Mouse (Mus musculus) liver, embryonic 12.5 days (tissue): Measurements from ENCODE around the gene Hspa1b. TPM values are rescaled to one million over a fixed set of nuclear protein-coding genes. Genes with fewer than 3 reads are reported as not detected.
"Not testable (repeated sequence)": the region's sequence is repeated elsewhere in the genome, so short reads cannot be mapped to it uniquely, and the experiment has no call there.

Experiments
- ATAC-seq: fragments of 200-750 bp; cut with Nextera tagmentation; 2 replicates; pipeline ENCODE4 v1.8.0; 2017; ENCODE audit warnings: moderate number of reproducible peaks, mild to moderate bottlenecking, moderate library complexity
- H3K27ac ChIP-seq: fragments of 300-500 bp; sonication (generic); 2 replicates; pipeline ENCODE4 v1.5.1; 2016; ENCODE audit warnings: mild to moderate bottlenecking
- H3K27me3 ChIP-seq: fragments of 300-500 bp; sonication (generic); replicated peaks from 2 replicates; pipeline ENCODE4 v1.6.1; 2016; ENCODE audit warnings: mild to moderate bottlenecking, moderate library complexity
- H3K36me3 ChIP-seq: fragments of 300-500 bp; sonication (generic); 2 replicates; pipeline ENCODE4 v1.6.1; 2016; ENCODE audit warnings: mild to moderate bottlenecking, moderate library complexity
- H3K4me1 ChIP-seq: fragments of 300-500 bp; sonication (generic); 2 replicates; pipeline ENCODE4 v1.6.1; 2016
- H3K4me2 ChIP-seq: fragments of 300-500 bp; sonication (generic); 2 replicates; pipeline ENCODE4 v1.6.1; 2016; ENCODE audit warnings: mild to moderate bottlenecking, moderate library complexity
- H3K4me3 ChIP-seq: fragments of 300-500 bp; sonication (generic); 2 replicates; pipeline ENCODE4 v1.5.1; 2016; ENCODE audit warnings: mild to moderate bottlenecking, moderate library complexity
- H3K9ac ChIP-seq: fragments of 300-500 bp; sonication (generic); 2 replicates; pipeline ENCODE4 v1.6.1; 2016; ENCODE audit warnings: mild to moderate bottlenecking, moderate library complexity
- H3K9me3 ChIP-seq: fragments of 300-500 bp; sonication (generic); replicated peaks from 2 replicates; pipeline ENCODE4 v1.6.1; 2016; ENCODE audit warnings: mild to moderate bottlenecking, moderate library complexity
- WGBS: fragments of 180-500 bp; shearing (Covaris S2); methylation state at CpG from one replicate; pipeline ENCODE4 v1.1.7; 2016; ENCODE audit not compliant: insufficient replicate concordance; 5-methylcytosine and 5-hydroxymethylcytosine counted together
- polyA plus RNA-seq: library from polyadenylated mRNA; unstranded; fragments of >200 nt; fragmentation: Nextera tagmentation; extraction: Ambion mirVana; gene quantifications from 2 replicates; pipeline ENCODE4 v1.2.1, GENCODE M21; 2016

Hspa1b gene
- polyA plus RNA-seq, 1 experiment from 2014 or later: 0.21 TPM

- not testable (repeated sequence) for H3K9me3 ChIP-seq, H3K27me3 ChIP-seq
- H3K4me3 ChIP-seq: peak overlapping the region; percentile 97
- H3K36me3 ChIP-seq: peaks cover 58% of the 10 kb centered on the region
- peak overlapping the region; percentile 99 for H3K4me2 ChIP-seq
- peak overlapping the region; percentile 99 for H3K9ac ChIP-seq
- peaks cover 78% of the 10 kb centered on the region for H3K4me1 ChIP-seq
- peak overlapping the region; percentile 98 for H3K27ac ChIP-seq
- 5% methylated on average over 31 of the region's 32 CpGs for WGBS
- ATAC-seq: peak; percentile 27
These were observed 41.1 kb upstream of the Hspa1b start for GRCm38 (mm10) chr17:34999871-35000716.

GRCm38 (mm10) chr17:34998526-34999430, 39.7 kb upstream of the Hspa1b start:
- 75% methylated on average over 15 of the region's 15 CpGs for WGBS
- Histone ChIP-seq H3K4me2 (peak overlapping the region; percentile 99), H3K27ac (peak overlapping the region; percentile 96), H3K36me3 (peaks cover 48% of the 10 kb centered on the region), H3K27me3 (no peaks in the 10 kb centered on the region), H3K9ac (peak overlapping the region; percentile 87), H3K9me3 (no peaks in the 10 kb centered on the region; the same call in 1 of the 2 replicates), H3K4me1 (peaks cover 65% of the 10 kb centered on the region), H3K4me3 (peak overlapping the region; percentile 97)
- ATAC-seq: no peak

- H3K36me3 ChIP-seq: peaks cover 51% of the 10 kb centered on the region
- H3K4me2 ChIP-seq: peak overlapping the region; percentile 99
- 75% methylated on average over 5 of the region's 5 CpGs for WGBS
- peak overlapping the region; percentile 97 for H3K4me3 ChIP-seq
- peak overlapping the region; percentile 96 for H3K27ac ChIP-seq
- no peak for ATAC-seq
- H3K27me3 ChIP-seq: no peaks in the 10 kb centered on the region
- H3K9me3 ChIP-seq: no peaks in the 10 kb centered on the region; the same call in 1 of the 2 replicates
- peak overlapping the region; percentile 87 for H3K9ac ChIP-seq
- peaks cover 48% of the 10 kb centered on the region for H3K4me1 ChIP-seq
These were observed 38.1 kb upstream of the Hspa1b start for GRCm38 (mm10) chr17:34997142-34997483.

GRCm38 (mm10) chr17:34996411-34997141, 37.5 kb upstream of the Hspa1b start:
- ATAC-seq: no peak
- peak overlapping the region; percentile 87 for H3K9ac ChIP-seq
- H3K4me3 ChIP-seq: peak overlapping the region; percentile 97
- peak overlapping the region; percentile 99 for H3K4me2 ChIP-seq
- 71% methylated on average over 13 of the region's 14 CpGs for WGBS
- peaks cover 55% of the 10 kb centered on the region for H3K36me3 ChIP-seq
- peak overlapping the region; percentile 96 for H3K27ac ChIP-seq
- no peaks in the 10 kb centered on the region; the same call in 1 of the 2 replicates for H3K9me3 ChIP-seq
- H3K27me3 ChIP-seq: no peaks in the 10 kb centered on the region
- peaks cover 45% of the 10 kb centered on the region for H3K4me1 ChIP-seq

GRCm38 (mm10) chr17:34995927-34996326, 36.9 kb upstream of the Hspa1b start:
- not testable (repeated sequence) for H3K9ac ChIP-seq, H3K9me3 ChIP-seq, ATAC-seq, H3K27me3 ChIP-seq
- Histone ChIP-seq H3K36me3 (peaks cover 62% of the 10 kb centered on the region), H3K4me2 (peak overlapping the region; percentile 51), H3K4me3 (peak overlapping the region; percentile 30), H3K4me1 (peaks cover 45% of the 10 kb centered on the region), H3K27ac (peak overlapping the region; percentile 70)
- 82% methylated on average over 4 of the region's 4 CpGs for WGBS

GRCm38 (mm10) chr17:34995192-34995591, 36.2 kb upstream of the Hspa1b start:
- peak overlapping the region; percentile 30; the same call in 1 of the 2 replicates for H3K27ac ChIP-seq
- peaks cover 69% of the 10 kb centered on the region for H3K36me3 ChIP-seq
- not testable (repeated sequence) for ATAC-seq, H3K9me3 ChIP-seq, H3K4me3 ChIP-seq, H3K27me3 ChIP-seq, H3K9ac ChIP-seq
- peaks cover 45% of the 10 kb centered on the region for H3K4me1 ChIP-seq
- WGBS: 83% methylated on average over 4 of the region's 4 CpGs
- peak overlapping the region; percentile 51; the same call in 1 of the 2 replicates for H3K4me2 ChIP-seq

GRCm38 (mm10) chr17:34994751-34995150, 35.7 kb upstream of the Hspa1b start:
- Histone ChIP-seq H3K27me3 (no peaks in the 10 kb centered on the region), H3K4me3 (no peak overlapping the region), H3K36me3 (peaks cover 71% of the 10 kb centered on the region), H3K4me2 (no peak overlapping the region), H3K9me3 (no peaks in the 10 kb centered on the region; the same call in 1 of the 2 replicates), H3K9ac (no peak overlapping the region), H3K27ac (peak overlapping the region; percentile 22; the same call in 1 of the 2 replicates), H3K4me1 (peaks cover 42% of the 10 kb centered on the region)
- ATAC-seq: no peak

GRCm38 (mm10) chr17:34984218-34984617, 25.2 kb upstream of the Hspa1b start:
- 57% methylated on average over 2 of the region's 2 CpGs for WGBS
- Histone ChIP-seq H3K4me3 (no peak overlapping the region), H3K9ac (no peak overlapping the region), H3K27ac (no peak overlapping the region), H3K36me3 (peaks cover 48% of the 10 kb centered on the region), H3K4me1 (peaks cover 45% of the 10 kb centered on the region), H3K27me3 (no peaks in the 10 kb centered on the region), H3K4me2 (0 out of 2 replicates have a peak overlapping the region, but pooled peaks have one; percentile 80), H3K9me3 (no peaks in the 10 kb centered on the region)
- ATAC-seq: no peak

GRCm38 (mm10) chr17:34982328-34982727, 23.3 kb upstream of the Hspa1b start:
- Histone ChIP-seq H3K9ac (peak overlapping the region; percentile 88), H3K4me3 (peak overlapping the region; percentile 83), H3K27ac (peak overlapping the region; percentile 94), H3K9me3 (no peaks in the 10 kb centered on the region), H3K4me2 (peak overlapping the region; percentile 80), H3K4me1 (peaks cover 45% of the 10 kb centered on the region), H3K27me3 (no peaks in the 10 kb centered on the region), H3K36me3 (peaks cover 38% of the 10 kb centered on the region)
- ATAC-seq: no peak
- WGBS: under 1% methylated on average over 15 of the region's 15 CpGs

- Histone ChIP-seq H3K9me3 (no peaks in the 10 kb centered on the region), H3K4me2 (peak within 1 kb of the TSS; percentile 80), H3K4me3 (peak within 1 kb of the TSS; percentile 83), H3K9ac (peak within 1 kb of the TSS; percentile 88), H3K27ac (peak within 1 kb of the TSS; percentile 94), H3K4me1 (peaks cover 45% of the 10 kb centered on the region), H3K27me3 (no peaks in the 10 kb centered on the region), H3K36me3 (peaks cover 41% of the 10 kb centered on the region)
- ATAC-seq: peak; percentile 93
- WGBS: under 1% methylated on average over 58 of the region's 58 CpGs
These were observed 22.7 kb upstream of the Hspa1b start, which contains the start of gene Lsm2 for GRCm38 (mm10) chr17:34981690-34982180. Gene Lsm2, plus strand, starts transcription at chr17:34981862.

- no peak for ATAC-seq
- peak overlapping the region; percentile 94 for H3K27ac ChIP-seq
- no peaks in the 10 kb centered on the region for H3K9me3 ChIP-seq
- H3K4me1 ChIP-seq: peaks cover 45% of the 10 kb centered on the region
- H3K4me3 ChIP-seq: peak overlapping the region; percentile 83
- WGBS: 18% methylated on average over 2 of the region's 2 CpGs
- no peaks in the 10 kb centered on the region for H3K27me3 ChIP-seq
- H3K9ac ChIP-seq: peak overlapping the region; percentile 88
- peak overlapping the region; percentile 80 for H3K4me2 ChIP-seq
- H3K36me3 ChIP-seq: peaks cover 30% of the 10 kb centered on the region
These were observed 21.6 kb upstream of the Hspa1b start for GRCm38 (mm10) chr17:34980655-34981054.
